Mouse (Mus musculus): Measurements from ENCODE around the gene Plekhg3. TPM values are rescaled to one million over a fixed set of nuclear protein-coding genes. Genes with fewer than 3 reads are reported as not detected.

The Plekhg3 gene
- polyA plus RNA-seq, 1 experiment from 2014 or later, result 4.3 TPM

DNA sequence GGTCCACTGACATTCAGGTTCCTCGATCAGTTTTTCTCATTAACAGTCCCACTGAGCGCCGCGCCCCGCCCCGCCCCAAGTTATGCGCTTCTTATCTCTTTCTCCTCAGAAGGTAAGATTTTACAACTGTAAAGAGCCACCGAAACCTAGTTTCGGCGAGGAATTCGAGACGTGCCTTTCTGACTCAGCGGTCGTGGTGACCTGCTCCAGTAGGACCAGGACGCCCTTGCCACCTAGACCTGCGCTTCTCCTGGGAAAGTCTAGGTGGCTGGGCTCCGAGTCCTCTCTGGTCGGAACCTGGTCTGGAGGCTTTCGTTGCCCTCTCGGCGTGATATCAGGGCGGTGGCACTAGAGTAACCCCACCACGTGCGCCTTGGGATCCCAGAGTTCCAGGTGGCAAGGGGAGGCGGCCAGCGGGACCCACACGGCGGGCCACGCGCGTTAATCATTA lies 2.3 kb downstream of the Plekhg3 start:
- Histone ChIP-seq H3K4me1 (ENCODE audit: control insufficient read depth, insufficient read depth, low read length) (peaks cover 20% of the 10 kb centered on the region), H3K4me2 (ENCODE audit: low read depth, severe bottlenecking) (peak overlapping the region; percentile 97), H3K36me3 (ENCODE audit: control insufficient read depth, insufficient read depth, low read length) (no peaks in the 10 kb centered on the region), H3K9ac (ENCODE audit: low read length) (peak overlapping the region; percentile 86), H3K9me3 (ENCODE audit: control insufficient read depth, low read length) (no peaks in the 10 kb centered on the region), H3K27ac (replicated peaks; ENCODE audit: low read depth, low read length) (no peak overlapping the region), H3K4me3 (ENCODE audit: low read depth, low read length) (peak overlapping the region; percentile 66), H3K27me3 (ENCODE audit: control insufficient read depth, insufficient read depth, low read length) (no peaks in the 10 kb centered on the region)
- DNase-seq (ENCODE audit: low spot score), result no peak
- under 1% methylated on average over 31 of the region's 31 CpGs for WGBS
- ATAC-seq (ENCODE audit: insufficient number of reproducible peaks, low FRiP score, low TSS enrichment, low read depth), result peak; percentile 0; the same call in 1 of the 2 replicates

DNA sequence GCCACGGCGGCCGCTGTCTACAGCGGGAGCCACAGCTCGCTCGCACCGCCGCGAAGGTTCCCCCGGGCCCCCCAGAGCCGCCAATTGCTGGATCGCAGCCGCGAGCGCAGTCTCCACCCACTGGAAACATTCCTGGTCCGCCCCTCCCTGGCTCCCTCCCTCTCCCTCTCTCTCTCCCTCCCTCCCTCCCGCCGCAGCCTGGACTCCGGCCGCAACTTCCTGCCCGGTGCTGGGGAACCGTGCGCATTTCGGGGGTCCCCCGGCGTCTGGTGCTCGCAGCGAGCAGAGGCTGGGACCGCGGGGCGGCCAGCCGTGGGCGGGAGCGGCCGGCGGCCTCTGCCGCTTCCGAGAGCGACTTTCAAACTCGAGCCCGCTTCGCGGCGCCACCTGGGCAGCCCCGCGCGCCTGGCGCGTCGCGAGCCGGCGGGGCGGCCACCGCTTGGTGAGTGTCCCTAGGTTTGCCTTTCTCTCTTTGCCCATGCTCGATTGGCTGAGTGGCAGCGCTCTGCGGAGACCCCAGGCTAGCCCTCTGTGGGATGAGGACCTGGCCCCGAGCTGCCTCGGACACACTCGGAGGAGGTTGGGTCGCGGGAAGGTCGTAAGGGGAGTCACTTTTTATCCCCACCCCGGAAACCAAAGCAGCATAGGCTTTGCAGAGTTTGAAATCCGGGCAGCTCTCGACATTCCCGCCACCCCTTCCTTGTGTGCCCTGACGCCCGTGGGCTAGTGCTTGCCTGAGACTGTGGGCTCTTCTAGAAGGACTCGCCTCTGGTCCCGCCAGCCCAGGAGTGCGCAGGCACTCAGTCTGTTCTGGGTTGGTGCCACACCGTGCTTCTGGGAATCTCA lies 2.9 kb downstream of the Plekhg3 start:
- Histone ChIP-seq H3K4me2 (ENCODE audit: low read depth, severe bottlenecking) (peak overlapping the region; percentile 97), H3K27me3 (ENCODE audit: control insufficient read depth, insufficient read depth, low read length) (no peaks in the 10 kb centered on the region), H3K27ac (replicated peaks; ENCODE audit: low read depth, low read length) (peak overlapping the region; percentile 59; the same call in 1 of the 2 replicates), H3K9ac (ENCODE audit: low read length) (peak overlapping the region; percentile 86), H3K4me1 (ENCODE audit: control insufficient read depth, insufficient read depth, low read length) (peaks cover 20% of the 10 kb centered on the region), H3K36me3 (ENCODE audit: control insufficient read depth, insufficient read depth, low read length) (no peaks in the 10 kb centered on the region), H3K4me3 (ENCODE audit: low read depth, low read length) (peak overlapping the region; percentile 66), H3K9me3 (ENCODE audit: control insufficient read depth, low read length) (no peaks in the 10 kb centered on the region)
- under 1% methylated on average over 62 of the region's 74 CpGs for WGBS
- ATAC-seq (ENCODE audit: insufficient number of reproducible peaks, low FRiP score, low TSS enrichment, low read depth) (peak; percentile 66), DNase-seq (ENCODE audit: low spot score) (peak; percentile 85)

DNA sequence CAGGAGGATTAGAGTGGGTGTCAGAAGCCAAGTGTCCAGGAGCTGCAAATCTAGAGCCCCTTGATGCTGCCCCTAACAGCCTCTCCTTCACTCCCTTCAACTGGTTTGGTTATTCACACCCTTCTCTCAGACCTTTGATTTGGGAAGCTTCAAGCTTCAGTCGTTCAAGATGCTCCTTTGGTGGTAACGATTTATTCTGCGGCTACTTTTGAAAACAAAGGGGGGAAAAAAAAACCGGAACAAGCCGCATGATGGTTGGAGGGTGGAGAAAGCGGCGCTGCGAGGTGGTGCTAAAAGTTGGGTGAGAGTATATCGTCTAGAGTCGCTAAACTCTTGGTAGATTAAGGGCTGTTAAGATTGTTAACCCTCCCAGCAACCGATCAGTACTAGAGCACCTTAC lies 3.5 kb downstream of the Plekhg3 start:
- 1% methylated on average over 11 of the region's 11 CpGs for WGBS
- no peak for DNase-seq (ENCODE audit: low spot score)
- no peaks in the 10 kb centered on the region for H3K27me3 ChIP-seq (ENCODE audit: control insufficient read depth, insufficient read depth, low read length)
- peak overlapping the region; percentile 66 for H3K4me3 ChIP-seq (ENCODE audit: low read depth, low read length)
- peak overlapping the region; percentile 97 for H3K4me2 ChIP-seq (ENCODE audit: low read depth, severe bottlenecking)
- H3K4me1 ChIP-seq (ENCODE audit: control insufficient read depth, insufficient read depth, low read length), result peaks cover 20% of the 10 kb centered on the region
- ATAC-seq (ENCODE audit: insufficient number of reproducible peaks, low FRiP score, low TSS enrichment, low read depth), result no peak
- no peak overlapping the region for H3K27ac ChIP-seq (replicated peaks; ENCODE audit: low read depth, low read length)
- no peaks in the 10 kb centered on the region for H3K36me3 ChIP-seq (ENCODE audit: control insufficient read depth, insufficient read depth, low read length)
- peak overlapping the region; percentile 86 for H3K9ac ChIP-seq (ENCODE audit: low read length)
- H3K9me3 ChIP-seq (ENCODE audit: control insufficient read depth, low read length), result no peaks in the 10 kb centered on the region

DNA sequence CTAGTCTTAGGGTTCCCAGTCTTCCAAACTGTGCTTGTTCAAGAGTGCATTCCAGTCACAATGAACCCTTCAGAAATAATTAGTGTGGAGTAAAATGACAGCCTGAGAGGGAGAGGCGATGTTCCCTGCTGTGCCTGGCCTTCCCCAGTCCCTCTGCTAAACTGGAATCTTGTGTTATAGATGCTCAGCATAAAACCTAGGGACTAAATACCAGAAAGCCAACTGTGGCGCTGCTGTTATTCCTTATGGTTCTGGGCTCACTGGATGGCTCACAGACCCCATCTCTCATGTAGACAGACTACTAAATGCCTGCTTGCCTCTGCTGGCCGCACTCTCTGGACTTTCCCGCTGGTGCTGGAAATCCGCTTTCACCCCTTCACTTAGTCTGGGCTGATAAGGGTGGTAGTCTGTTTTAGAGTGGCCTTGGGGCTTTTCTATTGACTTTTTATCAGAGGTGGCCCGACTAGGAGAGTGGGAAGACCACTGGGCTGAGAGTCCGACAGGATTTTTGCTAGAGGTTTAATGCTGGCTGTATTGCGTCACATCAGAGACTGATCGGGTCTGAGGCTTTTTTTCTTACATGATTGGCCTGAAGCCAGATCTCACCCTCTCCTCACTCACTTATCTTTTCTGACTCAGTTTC lies 4.1 kb downstream of the Plekhg3 start:
- H3K9ac ChIP-seq (ENCODE audit: low read length), result 0 out of 2 replicates have a peak overlapping the region, but pooled peaks have one; percentile 9
- H3K36me3 ChIP-seq (ENCODE audit: control insufficient read depth, insufficient read depth, low read length), result no peaks in the 10 kb centered on the region
- ATAC-seq (ENCODE audit: insufficient number of reproducible peaks, low FRiP score, low TSS enrichment, low read depth) (no peak), DNase-seq (ENCODE audit: low spot score) (peak; percentile 45)
- H3K4me2 ChIP-seq (ENCODE audit: low read depth, severe bottlenecking), result peak overlapping the region; percentile 97
- H3K4me3 ChIP-seq (ENCODE audit: low read depth, low read length), result peak overlapping the region; percentile 66
- H3K9me3 ChIP-seq (ENCODE audit: control insufficient read depth, low read length), result no peaks in the 10 kb centered on the region
- no peak overlapping the region for H3K27ac ChIP-seq (replicated peaks; ENCODE audit: low read depth, low read length)
- 17% methylated on average over 9 of the region's 9 CpGs for WGBS
- no peaks in the 10 kb centered on the region for H3K27me3 ChIP-seq (ENCODE audit: control insufficient read depth, insufficient read depth, low read length)
- H3K4me1 ChIP-seq (ENCODE audit: control insufficient read depth, insufficient read depth, low read length), result peaks cover 20% of the 10 kb centered on the region

DNA sequence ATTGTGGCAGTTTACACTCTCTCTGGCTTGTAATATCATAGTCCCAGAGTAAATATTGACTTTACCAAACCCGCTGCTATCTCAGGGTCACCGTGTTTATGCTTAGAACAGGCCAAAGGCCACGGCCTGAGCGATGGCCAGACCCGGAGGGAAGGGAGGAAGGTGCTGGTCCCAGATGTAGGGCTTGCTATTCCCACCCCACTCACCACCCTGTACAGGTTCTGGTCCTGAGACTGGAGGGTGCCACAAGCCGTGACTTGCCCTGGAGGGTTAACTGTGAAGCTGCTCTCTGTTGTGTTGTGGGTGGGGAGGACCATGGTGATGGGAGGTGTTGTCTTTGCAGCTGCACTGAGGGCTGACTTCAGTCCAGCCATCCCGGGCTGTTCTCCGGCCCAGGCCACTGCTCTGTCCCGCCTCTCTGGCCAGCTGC lies 4.8 kb downstream of the Plekhg3 start:
- Histone ChIP-seq H3K4me3 (ENCODE audit: low read depth, low read length) (no peak overlapping the region), H3K9me3 (ENCODE audit: control insufficient read depth, low read length) (no peaks in the 10 kb centered on the region), H3K9ac (ENCODE audit: low read length) (no peak overlapping the region), H3K4me1 (ENCODE audit: control insufficient read depth, insufficient read depth, low read length) (peaks cover 20% of the 10 kb centered on the region), H3K27ac (replicated peaks; ENCODE audit: low read depth, low read length) (no peak overlapping the region), H3K36me3 (ENCODE audit: control insufficient read depth, insufficient read depth, low read length) (no peaks in the 10 kb centered on the region), H3K27me3 (ENCODE audit: control insufficient read depth, insufficient read depth, low read length) (no peaks in the 10 kb centered on the region), H3K4me2 (ENCODE audit: low read depth, severe bottlenecking) (peak overlapping the region; percentile 97; the same call in 1 of the 2 replicates)
- DNase-seq (ENCODE audit: low spot score), result no peak
- no peak for ATAC-seq (ENCODE audit: insufficient number of reproducible peaks, low FRiP score, low TSS enrichment, low read depth)
- 28% methylated on average over 9 of the region's 9 CpGs for WGBS

DNA sequence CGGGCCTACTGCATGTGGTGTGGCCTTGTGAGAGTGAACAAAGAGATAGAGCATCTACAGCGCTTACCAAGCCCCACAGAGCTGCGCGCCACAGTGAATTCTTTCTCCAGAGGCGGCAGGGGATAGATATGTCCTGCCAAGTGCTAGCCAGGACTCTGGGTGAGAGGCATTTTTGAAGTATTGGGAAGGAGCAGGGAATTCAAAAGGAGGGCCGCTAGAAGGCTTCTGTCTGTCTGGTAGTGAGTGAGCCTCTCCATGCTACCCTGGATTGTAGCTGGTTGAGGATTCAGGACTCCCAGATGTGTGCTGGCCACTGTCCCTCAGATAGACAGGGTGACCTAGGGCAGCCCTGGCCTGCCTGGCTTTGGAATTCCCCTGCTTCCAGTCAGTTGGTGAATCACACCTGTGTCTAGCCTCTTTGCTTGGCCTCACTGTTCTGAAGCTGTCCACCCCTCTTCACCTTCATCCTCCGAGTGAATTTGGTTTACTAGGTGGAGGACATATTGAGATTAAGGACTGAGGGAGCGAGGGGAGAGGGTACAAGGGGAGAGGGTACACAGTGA lies 6.0 kb downstream of the Plekhg3 start:
- peaks cover 19% of the 10 kb centered on the region for H3K4me1 ChIP-seq (ENCODE audit: control insufficient read depth, insufficient read depth, low read length)
- DNase-seq (ENCODE audit: low spot score) (no peak), ATAC-seq (ENCODE audit: insufficient number of reproducible peaks, low FRiP score, low TSS enrichment, low read depth) (no peak)
- no peak overlapping the region for H3K4me3 ChIP-seq (ENCODE audit: low read depth, low read length)
- no peak overlapping the region for H3K4me2 ChIP-seq (ENCODE audit: low read depth, severe bottlenecking)
- H3K27me3 ChIP-seq (ENCODE audit: control insufficient read depth, insufficient read depth, low read length), result no peaks in the 10 kb centered on the region
- H3K36me3 ChIP-seq (ENCODE audit: control insufficient read depth, insufficient read depth, low read length), result no peaks in the 10 kb centered on the region
- no peak overlapping the region for H3K27ac ChIP-seq (replicated peaks; ENCODE audit: low read depth, low read length)
- H3K9me3 ChIP-seq (ENCODE audit: control insufficient read depth, low read length), result no peaks in the 10 kb centered on the region
- 86% methylated on average over 8 of the region's 8 CpGs for WGBS
- H3K9ac ChIP-seq (ENCODE audit: low read length), result no peak overlapping the region

DNA sequence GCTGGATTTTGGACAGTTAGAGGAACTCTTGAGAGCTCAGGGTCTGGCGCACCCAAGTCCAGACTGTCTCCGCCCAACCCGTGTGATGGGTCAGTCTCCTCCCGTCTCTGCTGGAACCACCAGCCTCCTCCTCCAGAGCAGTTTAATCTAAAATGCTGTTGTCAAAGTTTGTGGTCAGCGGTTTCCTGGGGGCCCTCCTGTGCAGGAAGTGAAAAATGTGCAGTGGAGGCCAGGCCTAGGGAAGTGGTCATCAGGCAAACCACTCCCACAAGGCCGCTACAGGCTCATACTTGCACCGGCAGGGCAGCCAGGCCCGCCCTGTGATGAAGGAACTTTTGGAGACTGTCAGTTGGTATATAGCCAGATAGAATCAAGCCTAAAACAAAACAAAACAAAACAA lies 6.7 kb downstream of the Plekhg3 start:
- 88% methylated on average over 8 of the region's 8 CpGs for WGBS
- Histone ChIP-seq H3K27ac (replicated peaks; ENCODE audit: low read depth, low read length) (no peak overlapping the region), H3K4me3 (ENCODE audit: low read depth, low read length) (no peak overlapping the region), H3K4me2 (ENCODE audit: low read depth, severe bottlenecking) (no peak overlapping the region), H3K36me3 (ENCODE audit: control insufficient read depth, insufficient read depth, low read length) (no peaks in the 10 kb centered on the region), H3K4me1 (ENCODE audit: control insufficient read depth, insufficient read depth, low read length) (peaks cover 14% of the 10 kb centered on the region; the same call in 1 of the 2 replicates), H3K27me3 (ENCODE audit: control insufficient read depth, insufficient read depth, low read length) (no peaks in the 10 kb centered on the region), H3K9ac (ENCODE audit: low read length) (no peak overlapping the region), H3K9me3 (ENCODE audit: control insufficient read depth, low read length) (no peaks in the 10 kb centered on the region)
- no peak for DNase-seq (ENCODE audit: low spot score)
- no peak for ATAC-seq (ENCODE audit: insufficient number of reproducible peaks, low FRiP score, low TSS enrichment, low read depth)

DNA sequence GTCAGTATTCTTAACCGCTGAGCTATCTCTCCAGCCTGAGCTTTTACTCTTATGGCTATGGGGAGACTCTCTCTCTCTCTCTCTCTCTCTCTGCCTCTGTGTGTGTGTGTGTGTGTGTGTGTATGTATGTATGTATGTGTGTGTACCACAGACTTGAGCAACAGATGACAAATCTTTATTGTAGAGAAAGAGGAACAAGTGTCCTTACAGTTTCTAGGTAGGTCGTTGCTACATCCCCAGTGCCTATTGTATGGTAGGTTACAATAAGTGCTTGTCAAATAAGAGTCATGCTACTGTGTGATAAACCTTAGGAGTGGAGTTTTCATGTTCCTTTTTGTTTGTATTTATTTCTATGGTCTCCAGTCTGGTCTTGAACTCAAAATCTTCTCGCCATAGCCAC lies 9.5 kb downstream of the Plekhg3 start:
- no peak for ATAC-seq (ENCODE audit: insufficient number of reproducible peaks, low FRiP score, low TSS enrichment, low read depth)
- no peak overlapping the region for H3K4me2 ChIP-seq (ENCODE audit: low read depth, severe bottlenecking)
- no peaks in the 10 kb centered on the region for H3K27me3 ChIP-seq (ENCODE audit: control insufficient read depth, insufficient read depth, low read length)
- no peak for DNase-seq (ENCODE audit: low spot score)
- no peaks in the 10 kb centered on the region for H3K9me3 ChIP-seq (ENCODE audit: control insufficient read depth, low read length)
- no peaks in the 10 kb centered on the region for H3K36me3 ChIP-seq (ENCODE audit: control insufficient read depth, insufficient read depth, low read length)
- no peak overlapping the region for H3K4me3 ChIP-seq (ENCODE audit: low read depth, low read length)
- H3K9ac ChIP-seq (ENCODE audit: low read length), result no peak overlapping the region
- H3K27ac ChIP-seq (replicated peaks; ENCODE audit: low read depth, low read length), result no peak overlapping the region
- 92% methylated on average over 3 of the region's 3 CpGs for WGBS
- H3K4me1 ChIP-seq (ENCODE audit: control insufficient read depth, insufficient read depth, low read length), result 0 out of 2 replicates have a peak, but pooled peaks cover 7% of the 10 kb centered on the region

Measured in limb, embryonic 11.5 days (tissue).